Mouse (Mus musculus) liver, embryonic 12.5 days (tissue): ENCODE measurements around the gene Brca1. TPM values are rescaled to one million over a fixed set of nuclear protein-coding genes. Genes with fewer than 3 reads are reported as not detected.
A peak's percentile ranks its signal among the peaks of the same experiment; 100 is the strongest.
"Not testable (repeated sequence)": the region's sequence is repeated elsewhere in the genome, so short reads cannot be mapped to it uniquely, and the experiment has no call there.

Experiments used
- ATAC-seq: fragments of 200-750 bp; cut with Nextera tagmentation; 2 replicates; pipeline ENCODE4 v1.8.0; 2017; ENCODE audit warnings: moderate number of reproducible peaks, mild to moderate bottlenecking, moderate library complexity
- H3K27ac ChIP-seq: fragments of 300-500 bp; sonication (generic); 2 replicates; pipeline ENCODE4 v1.5.1; 2016; ENCODE audit warnings: mild to moderate bottlenecking
- H3K27me3 ChIP-seq: fragments of 300-500 bp; sonication (generic); replicated peaks from 2 replicates; pipeline ENCODE4 v1.6.1; 2016; ENCODE audit warnings: mild to moderate bottlenecking, moderate library complexity
- H3K36me3 ChIP-seq: fragments of 300-500 bp; sonication (generic); 2 replicates; pipeline ENCODE4 v1.6.1; 2016; ENCODE audit warnings: mild to moderate bottlenecking, moderate library complexity
- H3K4me1 ChIP-seq: fragments of 300-500 bp; sonication (generic); 2 replicates; pipeline ENCODE4 v1.6.1; 2016
- H3K4me2 ChIP-seq: fragments of 300-500 bp; sonication (generic); 2 replicates; pipeline ENCODE4 v1.6.1; 2016; ENCODE audit warnings: mild to moderate bottlenecking, moderate library complexity
- H3K4me3 ChIP-seq: fragments of 300-500 bp; sonication (generic); 2 replicates; pipeline ENCODE4 v1.5.1; 2016; ENCODE audit warnings: mild to moderate bottlenecking, moderate library complexity
- H3K9ac ChIP-seq: fragments of 300-500 bp; sonication (generic); 2 replicates; pipeline ENCODE4 v1.6.1; 2016; ENCODE audit warnings: mild to moderate bottlenecking, moderate library complexity
- H3K9me3 ChIP-seq: fragments of 300-500 bp; sonication (generic); replicated peaks from 2 replicates; pipeline ENCODE4 v1.6.1; 2016; ENCODE audit warnings: mild to moderate bottlenecking, moderate library complexity
- whole genome bisulfite sequencing: fragments of 180-500 bp; shearing (Covaris S2); methylation state at CpG from one replicate; pipeline ENCODE4 v1.1.7; 2016; ENCODE audit not compliant: insufficient replicate concordance; 5-methylcytosine and 5-hydroxymethylcytosine counted together
- polyA plus RNA-seq: library from polyadenylated mRNA; unstranded; fragments of >200 nt; fragmentation: Nextera tagmentation; extraction: Ambion mirVana; gene quantifications from 2 replicates; pipeline ENCODE4 v1.2.1, GENCODE M21; 2016

The Brca1 gene
- polyA plus RNA-seq = 17.2 and 17.4 TPM in 2 replicates

- ATAC-seq = peak; percentile 74
- peaks cover 31% of the 10 kb centered on the region for H3K4me1 ChIP-seq
- peak within 1 kb of the TSS; percentile 74 for H3K4me3 ChIP-seq
- H3K9me3 ChIP-seq = no peaks in the 10 kb centered on the region
- peak within 1 kb of the TSS; percentile 93 for H3K27ac ChIP-seq
- peak within 1 kb of the TSS; percentile 85 for H3K4me2 ChIP-seq
- H3K27me3 ChIP-seq = no peaks in the 10 kb centered on the region
- H3K9ac ChIP-seq = peak within 1 kb of the TSS; percentile 89
- H3K36me3 ChIP-seq = peaks cover 51% of the 10 kb centered on the region
- 2% methylated on average over 43 of the region's 43 CpGs for WGBS
These were observed at the start of gene Brca1, which contains the start of gene Nbr1 for GRCm38 (mm10) chr11:101551751-101552475. TSS of gene Brca1 (minus strand) at chr11:101551955. TSS of gene Nbr1 (plus strand) at chr11:101552149.

GRCm38 (mm10) chr11:101599156-101599555, 47.4 kb upstream of the Brca1 start, which contains the start of gene Gm11634:
TSS of gene Gm11634 (minus strand) at chr11:101599256.
- H3K36me3 ChIP-seq = no peaks in the 10 kb centered on the region
- no peak for ATAC-seq
- H3K27ac ChIP-seq = no peak within 1 kb of the TSS
- no peak within 1 kb of the TSS for H3K9ac ChIP-seq
- no peak within 1 kb of the TSS for H3K4me3 ChIP-seq
- H3K4me1 ChIP-seq = 0 out of 2 replicates have a peak, but pooled peaks cover 2% of the 10 kb centered on the region
- H3K9me3 ChIP-seq = no peaks in the 10 kb centered on the region
- H3K4me2 ChIP-seq = no peak within 1 kb of the TSS
- 62% methylated on average over 6 of the region's 6 CpGs for WGBS
- H3K27me3 ChIP-seq = peaks cover 29% of the 10 kb centered on the region

- Histone ChIP-seq H3K4me1 (peaks cover 12% of the 10 kb centered on the region), H3K27ac (no peak overlapping the region), H3K9me3 (no peaks in the 10 kb centered on the region), H3K4me2 (no peak overlapping the region), H3K36me3 (peaks cover 22% of the 10 kb centered on the region), H3K4me3 (no peak overlapping the region), H3K9ac (no peak overlapping the region), H3K27me3 (0 out of 2 replicates have a peak, but pooled peaks cover 3% of the 10 kb centered on the region)
- no peak for ATAC-seq
- WGBS = 66% methylated on average over 12 of the region's 12 CpGs
These were observed 38.4 kb upstream of the Brca1 start for GRCm38 (mm10) chr11:101589989-101590624.

- Histone ChIP-seq H3K4me2 (peak overlapping the region; percentile 27; the same call in 1 of the 2 replicates), H3K9ac (no peak overlapping the region; the same call in 1 of the 2 replicates), H3K27ac (no peak overlapping the region), H3K36me3 (peaks cover 22% of the 10 kb centered on the region), H3K4me3 (no peak overlapping the region), H3K4me1 (peaks cover 12% of the 10 kb centered on the region), H3K9me3 (no peaks in the 10 kb centered on the region), H3K27me3 (0 out of 2 replicates have a peak, but pooled peaks cover 3% of the 10 kb centered on the region)
- ATAC-seq = no peak
- 25% methylated on average over 5 of the region's 5 CpGs for WGBS
These were observed 37.7 kb upstream of the Brca1 start for GRCm38 (mm10) chr11:101589444-101589843.

- 0 out of 2 replicates have a peak, but pooled peaks cover 3% of the 10 kb centered on the region for H3K27me3 ChIP-seq
- H3K27ac ChIP-seq = no peak overlapping the region
- peaks cover 22% of the 10 kb centered on the region for H3K36me3 ChIP-seq
- peaks cover 12% of the 10 kb centered on the region for H3K4me1 ChIP-seq
- no peak overlapping the region for H3K9ac ChIP-seq
- H3K4me3 ChIP-seq = no peak overlapping the region
- WGBS = 75% methylated on average over 7 of the region's 7 CpGs
- ATAC-seq = no peak
- no peaks in the 10 kb centered on the region for H3K9me3 ChIP-seq
- peak overlapping the region; percentile 27; the same call in 1 of the 2 replicates for H3K4me2 ChIP-seq
These were observed 37.1 kb upstream of the Brca1 start for GRCm38 (mm10) chr11:101588868-101589267.

- Histone ChIP-seq H3K9ac (no peak overlapping the region), H3K27ac (no peak overlapping the region), H3K36me3 (peaks cover 22% of the 10 kb centered on the region), H3K4me2 (no peak overlapping the region), H3K4me3 (no peak overlapping the region), H3K27me3 (no peaks in the 10 kb centered on the region), H3K9me3 (no peaks in the 10 kb centered on the region), H3K4me1 (peaks cover 13% of the 10 kb centered on the region)
- ATAC-seq = no peak
- WGBS = 85% methylated on average over 10 of the region's 10 CpGs
These were observed 35.9 kb upstream of the Brca1 start for GRCm38 (mm10) chr11:101587676-101588075.

GRCm38 (mm10) chr11:101585805-101586204, 34.0 kb upstream of the Brca1 start:
- Histone ChIP-seq H3K4me1 (peaks cover 24% of the 10 kb centered on the region), H3K9me3 (no peaks in the 10 kb centered on the region), H3K27ac (no peak overlapping the region), H3K4me2 (no peak overlapping the region), H3K9ac (no peak overlapping the region), H3K4me3 (no peak overlapping the region), H3K27me3 (no peaks in the 10 kb centered on the region), H3K36me3 (peaks cover 28% of the 10 kb centered on the region)
- 63% methylated on average over 4 of the region's 4 CpGs for WGBS
- ATAC-seq = no peak

GRCm38 (mm10) chr11:101585031-101585430, 33.3 kb upstream of the Brca1 start:
- peaks cover 23% of the 10 kb centered on the region for H3K4me1 ChIP-seq
- H3K4me2 ChIP-seq, H3K9ac ChIP-seq, ATAC-seq, H3K9me3 ChIP-seq, H3K27ac ChIP-seq, H3K4me3 ChIP-seq, H3K27me3 ChIP-seq: not testable (repeated sequence)
- 96% methylated on average over 1 of the region's 1 CpGs for WGBS
- H3K36me3 ChIP-seq = peaks cover 30% of the 10 kb centered on the region

GRCm38 (mm10) chr11:101583205-101583604, 31.4 kb upstream of the Brca1 start:
- ATAC-seq = no peak
- H3K4me3 ChIP-seq = no peak overlapping the region
- no peaks in the 10 kb centered on the region for H3K27me3 ChIP-seq
- H3K36me3 ChIP-seq = peaks cover 43% of the 10 kb centered on the region
- no peak overlapping the region for H3K9ac ChIP-seq
- H3K4me2 ChIP-seq = no peak overlapping the region
- no peak overlapping the region for H3K27ac ChIP-seq
- H3K4me1 ChIP-seq = peaks cover 12% of the 10 kb centered on the region
- H3K9me3 ChIP-seq = no peaks in the 10 kb centered on the region
- WGBS = 77% methylated on average over 2 of the region's 2 CpGs

- Histone ChIP-seq H3K9ac (peak within 1 kb of the TSS; percentile 64), H3K4me1 (peaks cover 12% of the 10 kb centered on the region), H3K4me2 (peak within 1 kb of the TSS; percentile 74), H3K36me3 (peaks cover 52% of the 10 kb centered on the region), H3K27ac (peak within 1 kb of the TSS; percentile 65; the same call in 1 of the 2 replicates), H3K27me3 (no peaks in the 10 kb centered on the region), H3K4me3 (peak within 1 kb of the TSS; percentile 60), H3K9me3 (no peaks in the 10 kb centered on the region)
- ATAC-seq = peak; percentile 85
- WGBS = 15% methylated on average over 30 of the region's 31 CpGs
These were observed 30.6 kb upstream of the Brca1 start, which contains the start of gene Tmem106a for GRCm38 (mm10) chr11:101582054-101583035. TSS of gene Tmem106a (plus strand) at chr11:101582242.

- 0 out of 2 replicates have a peak overlapping the region, but pooled peaks have one; percentile 54 for H3K27ac ChIP-seq
These were observed 29.5 kb upstream of the Brca1 start for GRCm38 (mm10) chr11:101581081-101581764.

More at GRCm38 (mm10) chr11:101581081-101581764, 29.5 kb upstream of the Brca1 start:
- no peaks in the 10 kb centered on the region for H3K27me3 ChIP-seq
- peak overlapping the region; percentile 74 for H3K4me2 ChIP-seq
- H3K9ac ChIP-seq = peak overlapping the region; percentile 39; the same call in 1 of the 2 replicates
- no peaks in the 10 kb centered on the region for H3K9me3 ChIP-seq
- no peak for ATAC-seq
- H3K4me3 ChIP-seq = no peak overlapping the region
- 59% methylated on average over 6 of the region's 6 CpGs for WGBS
- peaks cover 12% of the 10 kb centered on the region for H3K4me1 ChIP-seq
- peaks cover 52% of the 10 kb centered on the region for H3K36me3 ChIP-seq
